Mouse (Mus musculus): ENCODE measurements around the gene Stk33.

GRCm38 (mm10) chr7:109325169-109325568 lies 113.7 kb downstream of the Stk33 start:
- TF ChIP-seq CTCF (IDR thresholded peaks at IDR 0.05; ENCODE audit: low read depth) (no peak), EP300 (IDR thresholded peaks at IDR 0.05; ENCODE audit: low read depth) (no peak)

Data from liver, postnatal 0 days (tissue).